Mouse (Mus musculus): ENCODE measurements around the gene Arl5a. TPM values are rescaled to one million over a fixed set of nuclear protein-coding genes. Genes with fewer than 3 reads are reported as not detected.

Gene Arl5a
- 208 TPM for polyA plus RNA-seq (2014; fragmentation: Illumina TruSeq; extraction: RNeasy Lipid Tissue Mini Kit (QIAGEN cat#74804); ENCODE audit: low read depth, low replicate concordance)

GRCm38 (mm10) chr2:52424747-52425522 lies at the start of gene Arl5a:
TSS of gene Arl5a (minus strand) at chr2:52424901.

GRCm38 (mm10) chr2:52378448-52378804 lies 46.3 kb downstream of the Arl5a start, which contains the start of gene Neb:
TSS of gene Neb (minus strand) at chr2:52378474.

Other genes with a start within 250 kb of the Arl5a start
- gene Neb, start 46.4 kb downstream of the Arl5a start, polyA plus RNA-seq (2014; fragmentation: Illumina TruSeq; extraction: RNeasy Lipid Tissue Mini Kit (QIAGEN cat#74804); ENCODE audit: low read depth, low replicate concordance) = 20.2 TPM